ENCODE assay signal across 9 mouse cellular contexts in the genomic region with DNA sequence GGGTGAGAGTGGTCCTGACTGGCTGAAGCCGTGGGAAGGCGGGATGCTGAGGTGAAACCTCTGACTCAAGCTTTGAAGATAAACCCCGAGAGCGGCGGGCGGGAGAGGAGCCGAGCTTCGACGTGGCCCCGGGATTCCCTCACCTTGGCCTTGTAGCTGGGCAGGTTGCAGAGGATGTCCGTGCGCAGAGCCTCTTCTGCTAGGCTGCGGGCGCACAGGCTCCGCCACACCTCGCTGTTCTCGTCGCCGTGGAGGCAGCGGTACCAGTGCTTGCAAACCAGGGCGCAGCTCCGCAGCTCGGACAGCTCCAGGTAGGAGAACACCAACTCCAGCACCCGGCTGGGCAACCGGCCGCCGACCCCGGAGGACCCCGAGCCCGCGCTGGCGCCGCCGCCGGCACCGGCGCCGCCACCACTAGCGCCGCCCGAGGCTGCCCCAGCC. TPM values are rescaled to one million over a fixed set of nuclear protein-coding genes. Genes with fewer than 3 reads are reported as not detected.
DNase-seq lines count a peak whose midpoint lies in the region; ATAC-seq and TF ChIP-seq lines count a peak whose summit lies in the region.
"Had no signal": no experiment of that assay in that cellular context is flagged by ENCODE, and none has a peak within 500 bp of the region (broad histone marks: within the 10 kb centered on the region; RNA-seq: fewer than 3 reads in every experiment).

No protein-coding gene starts in this region.

- H3K79me3 ChIP-seq in C2C12 (ENCODE audit: low read depth): peaks cover 54% of the 10 kb centered on the region

- peak overlapping the region; percentile 97 for H3ac ChIP-seq in C2C12 (ENCODE audit: control insufficient read depth, insufficient read length, low read depth)

- TF ChIP-seq CTCF in C2C12 (IDR thresholded peaks at IDR 0.05; ENCODE audit: control insufficient read depth, insufficient read depth, insufficient read length): no peak
- no peak for TF ChIP-seq CTCF in cortical plate, adult 2 months (IDR thresholded peaks at IDR 0.05; ENCODE audit: extremely low read depth, insufficient read depth, low read length)
- no peak for TF ChIP-seq CTCF in kidney, adult 2 months (conservative IDR thresholded peaks at IDR 0.05; ENCODE audit: insufficient read depth, insufficient read length, low read depth, low read length)

- no peaks in the 10 kb centered on the region for H3K27me3 ChIP-seq in C2C12 (ENCODE audit: control insufficient read depth, insufficient read depth, insufficient read length)
- no peaks in the 10 kb centered on the region for H3K27me3 ChIP-seq in kidney, adult 2 months (replicated peaks; ENCODE audit: control insufficient read depth, insufficient read depth, low read length)
- no peaks in the 10 kb centered on the region for H3K27me3 ChIP-seq in liver, embryonic 12.5 days (replicated peaks)

- ATAC-seq in activated CD4-positive, CD25-positive, alpha-beta regulatory T cell, adult 4 months: peak; percentile 42
- ATAC-seq in liver, embryonic 12.5 days: peak; percentile 42

- H3K9me3 ChIP-seq in liver, embryonic 12.5 days (replicated peaks): no peaks in the 10 kb centered on the region

- peak overlapping the region; percentile 92 for H3K9ac ChIP-seq in liver, embryonic 12.5 days

- peak; percentile 14 to 41 for DNase-seq in gastrocnemius, postnatal 36 days
- DNase-seq in kidney, adult 2 months: peak; percentile 49
- peak; percentile 25 to 27 for DNase-seq in natural killer cell, adult 2 months (ENCODE audit: low spot score in 2 of 2)
- peak; percentile 41 to 45 for DNase-seq in thymus, adult 18-20 months

- no peaks in the 10 kb centered on the region for H3K36me3 ChIP-seq in C2C12 (ENCODE audit: control insufficient read depth, insufficient read depth)
- no peaks in the 10 kb centered on the region for H3K36me3 ChIP-seq in kidney, adult 2 months (ENCODE audit: control insufficient read depth, insufficient read depth, low read length)
- H3K36me3 ChIP-seq in liver, embryonic 12.5 days: peaks cover 10% of the 10 kb centered on the region

- 1% methylated on average over 41 of the region's 41 CpGs for WGBS in kidney, adult 2 months
- WGBS in liver, embryonic 12.5 days (ENCODE audit: insufficient replicate concordance): under 1% methylated on average over 41 of the region's 41 CpGs

- intact Hi-C loops in gastrocnemius, postnatal 36 days (cut with DNase I): no loop called here

- peaks cover 6% of the 10 kb centered on the region; the same call in 1 of the 2 replicates for H3K4me1 ChIP-seq in cortical plate, adult 2 months (ENCODE audit: control insufficient read depth, insufficient read depth, low read length)
- peaks cover 11% of the 10 kb centered on the region for H3K4me1 ChIP-seq in kidney, adult 2 months (ENCODE audit: control insufficient read depth, insufficient read depth, low read length)
- peaks cover 38% of the 10 kb centered on the region for H3K4me1 ChIP-seq in liver, embryonic 12.5 days

- no peak for TF ChIP-seq POLR2A in cortical plate, adult 2 months (IDR thresholded peaks at IDR 0.05; ENCODE audit: extremely low read depth, insufficient read depth, low read length)
- no peak for TF ChIP-seq POLR2A in kidney, adult 2 months (IDR thresholded peaks at IDR 0.05; ENCODE audit: low read depth, low read length)

- H3K4me2 ChIP-seq in liver, embryonic 12.5 days: peak overlapping the region; percentile 88

- H3K4me3 ChIP-seq in C2C12 (ENCODE audit: insufficient read depth, poor library complexity, severe bottlenecking): peak overlapping the region; percentile 68
- H3K4me3 ChIP-seq in cortical plate, adult 2 months (ENCODE audit: insufficient read depth, low read length): peak overlapping the region; percentile 70
- peak overlapping the region; percentile 68 for H3K4me3 ChIP-seq in kidney, adult 2 months (ENCODE audit: insufficient read depth, low read depth, low read length)
- peak overlapping the region; percentile 88 for H3K4me3 ChIP-seq in liver, embryonic 12.5 days

- H3K27ac ChIP-seq in cortical plate, adult 2 months (ENCODE audit: insufficient read depth, low read length): no peak overlapping the region; the same call in 1 of the 2 replicates
- H3K27ac ChIP-seq in kidney, adult 2 months (ENCODE audit: insufficient read depth, low read depth, low read length): peak overlapping the region; percentile 24
- H3K27ac ChIP-seq in liver, embryonic 12.5 days: peak overlapping the region; percentile 97

- H3K79me2 ChIP-seq in C2C12 (ENCODE audit: control insufficient read depth, insufficient read depth): peaks cover 75% of the 10 kb centered on the region

TF ChIP-seq in C2C12, 6 proteins besides CTCF, POLR2A, EP300 and RAD21:
- TF ChIP-seq MAX (IDR thresholded peaks at IDR 0.05): no peak
- TF ChIP-seq CEBPB (IDR thresholded peaks at IDR 0.05; ENCODE audit: low read depth): no peak
- no peak for TF ChIP-seq MYOD1 (IDR thresholded peaks at IDR 0.05; ENCODE audit: control insufficient read depth, insufficient read length, low read depth)
- no peak for TF ChIP-seq FOSL1 (IDR thresholded peaks at IDR 0.05; ENCODE audit: insufficient read depth, low read length, poor library complexity, severe bottlenecking)
- no peak for TF ChIP-seq MYOG (IDR thresholded peaks at IDR 0.05; ENCODE audit: control insufficient read depth, extremely low read depth, insufficient read length)
- TF ChIP-seq USF1 (IDR thresholded peaks at IDR 0.05; ENCODE audit: low read depth): no peak

RNA-seq across cellular contexts. Expression of a gene that starts 0.6 kb away (rescaled TPM):
- 5.8 TPM for polyA plus RNA-seq in C2C12 (2012; fragmentation: generic; extraction: Trizol)
- polyA plus RNA-seq in activated CD4-positive, CD25-positive, alpha-beta regulatory T cell, adult 4 months (2017; shearing (Covaris generic)): 1 to 10 TPM; 3.5 to 4.2 TPM
- 24.8 and 27.0 TPM in 2 replicates for polyA plus RNA-seq in cortical plate, adult 2 months (2012; rRNA removed)
- total RNA-seq in gastrocnemius, postnatal 36 days (2021): 10 to 100 TPM; 14.0 to 14.9 TPM
- 2.7 and 3.5 TPM in 2 replicates for polyA plus RNA-seq in kidney, adult 2 months (2012; rRNA removed)
- polyA plus RNA-seq in liver, embryonic 12.5 days (2016; fragmentation: Nextera tagmentation; extraction: Ambion mirVana): 13.0 and 13.8 TPM in 2 replicates

RNA-seq across cellular contexts. Expression of a gene that starts 0.7 kb away (rescaled TPM):
- polyA plus RNA-seq in C2C12 (2012; fragmentation: generic; extraction: Trizol): 10.9 TPM
- polyA plus RNA-seq in activated CD4-positive, CD25-positive, alpha-beta regulatory T cell, adult 4 months (2017; shearing (Covaris generic)): 10 to 100 TPM; 12.5 to 16.2 TPM
- polyA plus RNA-seq in cortical plate, adult 2 months (2012; rRNA removed): 11.1 and 11.7 TPM in 2 replicates
- total RNA-seq in gastrocnemius, postnatal 36 days (2021): 1 to 10 TPM; 4.4 to 5.8 TPM
- 5.2 and 6.0 TPM in 2 replicates for polyA plus RNA-seq in kidney, adult 2 months (2012; rRNA removed)
- polyA plus RNA-seq in liver, embryonic 12.5 days (2016; fragmentation: Nextera tagmentation; extraction: Ambion mirVana): 13.0 and 15.3 TPM in 2 replicates

RNA-seq across cellular contexts. Expression of a gene that starts 24.9 kb away (rescaled TPM):
- not detected for polyA plus RNA-seq in C2C12 (2012; fragmentation: generic; extraction: Trizol)
- polyA plus RNA-seq in activated CD4-positive, CD25-positive, alpha-beta regulatory T cell, adult 4 months (2017; shearing (Covaris generic)): not detected
- 0.27 and 0.32 TPM in 2 replicates for polyA plus RNA-seq in cortical plate, adult 2 months (2012; rRNA removed)
- total RNA-seq in gastrocnemius, postnatal 36 days (2021): 10 to 100 TPM; 69.4 to 72.8 TPM
- polyA plus RNA-seq in kidney, adult 2 months (2012; rRNA removed): 0.06 TPM in 1 of 2 replicates, not detected in the other
- not detected in 2 replicates for polyA plus RNA-seq in liver, embryonic 12.5 days (2016; fragmentation: Nextera tagmentation; extraction: Ambion mirVana)
- polyA plus RNA-seq: large intestine, adult 2 months had no signal

RNA-seq across cellular contexts. Expression of a gene that starts 30.9 kb away (rescaled TPM):
- 7.4 TPM for polyA plus RNA-seq in C2C12 (2012; fragmentation: generic; extraction: Trizol)
- 10 to 100 TPM; 10.1 to 12.7 TPM for polyA plus RNA-seq in activated CD4-positive, CD25-positive, alpha-beta regulatory T cell, adult 4 months (2017; shearing (Covaris generic))
- polyA plus RNA-seq in cortical plate, adult 2 months (2012; rRNA removed): 15.2 and 16.4 TPM in 2 replicates
- 1 to 10 TPM; 7.8 to 9.6 TPM for total RNA-seq in gastrocnemius, postnatal 36 days (2021)
- polyA plus RNA-seq in kidney, adult 2 months (2012; rRNA removed): 6.0 and 6.4 TPM in 2 replicates
- polyA plus RNA-seq in liver, embryonic 12.5 days (2016; fragmentation: Nextera tagmentation; extraction: Ambion mirVana): 24.7 and 25.1 TPM in 2 replicates
